8 mouse cellular contexts compared by ENCODE assay signal in the genomic region with DNA sequence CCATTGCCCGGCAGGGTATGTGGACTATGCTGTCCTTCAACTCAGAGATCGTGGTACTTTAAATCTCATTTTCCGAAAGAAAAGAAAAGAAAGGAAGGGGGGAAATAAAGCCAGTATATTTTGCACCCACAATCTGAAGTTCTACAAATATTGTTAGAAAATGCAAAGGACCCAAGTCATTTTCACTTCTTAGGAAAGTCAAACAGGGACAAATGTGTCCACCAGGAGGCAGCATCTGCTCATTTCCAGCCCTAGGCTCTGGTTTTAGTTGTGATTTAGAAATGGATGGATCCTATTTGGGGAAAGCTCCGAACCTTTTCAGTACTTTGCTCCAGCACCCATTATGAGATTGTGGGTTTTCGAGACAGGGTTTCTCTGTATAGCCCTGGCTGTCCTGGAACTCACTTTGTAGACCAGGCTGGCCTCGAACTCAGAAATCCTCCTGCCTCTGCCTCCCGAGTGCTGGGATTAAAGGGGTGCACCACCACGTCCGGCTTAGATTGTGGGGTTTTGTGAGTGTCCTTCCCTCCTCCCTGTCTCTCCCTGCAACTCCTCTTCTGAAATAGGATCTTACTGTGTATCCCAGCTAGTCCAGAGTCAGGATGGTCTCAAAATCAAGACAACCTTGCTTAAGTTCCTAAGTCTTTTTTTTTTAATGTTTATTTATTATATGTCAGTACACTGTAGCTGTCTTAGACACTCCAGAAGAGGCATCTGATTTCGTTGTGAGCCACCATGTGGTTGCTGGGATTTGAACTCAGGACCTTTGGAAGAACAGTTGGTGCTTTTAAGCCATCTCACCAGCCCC. TPM values are rescaled to one million over a fixed set of nuclear protein-coding genes. Genes with fewer than 3 reads are reported as not detected.
DNase-seq lines count a peak whose midpoint lies in the region; ATAC-seq and TF ChIP-seq lines count a peak whose summit lies in the region.

No protein-coding gene starts in this region.

- no peaks in the 10 kb centered on the region for H3K4me1 ChIP-seq in intestine, embryonic 14.5 days (replicated peaks; ENCODE audit: control insufficient read depth, insufficient read depth, low read length)
- peaks cover 19% of the 10 kb centered on the region for H3K4me1 ChIP-seq in liver, embryonic 11.5 days (replicated peaks; ENCODE audit: control insufficient read depth, insufficient read depth, low read length)
- H3K4me1 ChIP-seq in testis, adult 2 months (ENCODE audit: control insufficient read depth, insufficient read depth, low read length): peaks cover 8% of the 10 kb centered on the region

- TF ChIP-seq POLR2A in testis, adult 2 months (IDR thresholded peaks at IDR 0.05; ENCODE audit: control insufficient read depth, low read depth, low read length): no peak

- no peaks in the 10 kb centered on the region for H3K9me3 ChIP-seq in intestine, embryonic 14.5 days (ENCODE audit: control insufficient read depth, low read length)
- no peaks in the 10 kb centered on the region for H3K9me3 ChIP-seq in liver, embryonic 11.5 days (ENCODE audit: control insufficient read depth, low read length)

- peak overlapping the region; percentile 78 for H3K27ac ChIP-seq in intestine, embryonic 14.5 days (ENCODE audit: low read depth)
- H3K27ac ChIP-seq in liver, embryonic 11.5 days (ENCODE audit: low read depth, low read length): 0 out of 2 replicates have a peak overlapping the region, but pooled peaks have one; percentile 48
- peak overlapping the region; percentile 77 for H3K27ac ChIP-seq in testis, adult 2 months (ENCODE audit: control insufficient read depth, insufficient read depth, low read depth, low read length)

- H3K4me3 ChIP-seq in intestine, embryonic 14.5 days (ENCODE audit: low read depth, low read length): no peak overlapping the region
- H3K4me3 ChIP-seq in liver, embryonic 11.5 days (ENCODE audit: low read depth, low read length): no peak overlapping the region
- no peak overlapping the region for H3K4me3 ChIP-seq in testis, adult 2 months (ENCODE audit: control insufficient read depth, low read depth, low read length)

- DNase-seq in urinary bladder, postnatal 14 days (ENCODE audit: low spot score): peak; percentile 67
- no peak for DNase-seq in urinary bladder, adult 2 months (ENCODE audit: low spot score)
- DNase-seq in cerebellum, adult 9-10 months: peak; percentile 75
- peak; percentile 65 to 74 for DNase-seq in frontal cortex, postnatal 36 days (ENCODE audit: low spot score in 2 of 2)
- DNase-seq in intestine, embryonic 14.5 days (ENCODE audit: low spot score): peak; percentile 87
- DNase-seq in liver, embryonic 11.5 days (ENCODE audit: low spot score): peak; percentile 58
- peak; percentile 93 for DNase-seq in naive thymus-derived CD4-positive, alpha-beta T cell, adult 2 months (ENCODE audit: low read depth)

- H3K27me3 ChIP-seq in intestine, embryonic 14.5 days (replicated peaks; ENCODE audit: control insufficient read depth, insufficient read depth, low read length): no peaks in the 10 kb centered on the region
- H3K27me3 ChIP-seq in liver, embryonic 11.5 days (replicated peaks; ENCODE audit: control insufficient read depth, insufficient read depth, low read length): no peaks in the 10 kb centered on the region
- H3K27me3 ChIP-seq in testis, adult 2 months (ENCODE audit: control insufficient read depth, insufficient read depth, low read length): no peaks in the 10 kb centered on the region

- H3K36me3 ChIP-seq in intestine, embryonic 14.5 days (ENCODE audit: control insufficient read depth, insufficient read depth, low read length): no peaks in the 10 kb centered on the region
- no peaks in the 10 kb centered on the region for H3K36me3 ChIP-seq in liver, embryonic 11.5 days (ENCODE audit: control insufficient read depth, insufficient read depth, low read length)
- no peaks in the 10 kb centered on the region for H3K36me3 ChIP-seq in testis, adult 2 months (ENCODE audit: control insufficient read depth, insufficient read depth, low read length)

- H3K9ac ChIP-seq in intestine, embryonic 14.5 days (ENCODE audit: low read length): no peak overlapping the region
- H3K9ac ChIP-seq in liver, embryonic 11.5 days (ENCODE audit: low read depth, low read length): no peak overlapping the region

- no peak for TF ChIP-seq CTCF in testis, adult 2 months (IDR thresholded peaks at IDR 0.05; ENCODE audit: control insufficient read depth, insufficient read depth, insufficient replicate concordance, low read depth, low read length)

- H3K4me2 ChIP-seq in intestine, embryonic 14.5 days (ENCODE audit: low read length): no peak overlapping the region
- H3K4me2 ChIP-seq in liver, embryonic 11.5 days: no peak overlapping the region; the same call in 1 of the 2 replicates

- peak; percentile 10; the same call in 1 of the 2 replicates for ATAC-seq in intestine, embryonic 14.5 days (replicated peaks; ENCODE audit: low FRiP score, low TSS enrichment, low read depth)
- ATAC-seq in liver, embryonic 11.5 days (replicated peaks; ENCODE audit: low FRiP score): peak; percentile 13

- 38% methylated on average over 10 of the region's 10 CpGs for WGBS in intestine, embryonic 14.5 days
- 30% methylated on average over 10 of the region's 10 CpGs for WGBS in liver, embryonic 11.5 days

RNA-seq across cellular contexts. Expression of a gene that starts 6.4 kb away (rescaled TPM):
- polyA plus RNA-seq in urinary bladder, adult 2 months (2012; rRNA removed): 41.9 and 52.2 TPM in 2 replicates
- polyA plus RNA-seq in intestine, embryonic 14.5 days (2014; fragmentation: Nextera tagmentation; extraction: Ambion mirVana): 7.8 and 8.3 TPM in 2 replicates
- polyA plus RNA-seq in liver, embryonic 11.5 days (2014; fragmentation: Nextera tagmentation; extraction: Ambion mirVana): 3.6 and 3.9 TPM in 2 replicates
- 10.2 and 12.3 TPM in 2 replicates for polyA plus RNA-seq in testis, adult 2 months (2012; rRNA removed)

RNA-seq across cellular contexts. Expression of a gene that starts 32.0 kb away (rescaled TPM):
- 34.4 and 37.5 TPM in 2 replicates for polyA plus RNA-seq in urinary bladder, adult 2 months (2012; rRNA removed)
- 30.8 and 44.8 TPM in 2 replicates for polyA plus RNA-seq in intestine, embryonic 14.5 days (2014; fragmentation: Nextera tagmentation; extraction: Ambion mirVana)
- 13.8 and 15.3 TPM in 2 replicates for polyA plus RNA-seq in liver, embryonic 11.5 days (2014; fragmentation: Nextera tagmentation; extraction: Ambion mirVana)
- 7.8 and 13.8 TPM in 2 replicates for polyA plus RNA-seq in testis, adult 2 months (2012; rRNA removed)

RNA-seq across cellular contexts. Expression of a gene that starts 59.9 kb away (rescaled TPM):
- not detected in 2 replicates for polyA plus RNA-seq in urinary bladder, adult 2 months (2012; rRNA removed)
- polyA plus RNA-seq in intestine, embryonic 14.5 days (2014; fragmentation: Nextera tagmentation; extraction: Ambion mirVana): not detected in 2 replicates
- not detected in 2 replicates for polyA plus RNA-seq in liver, embryonic 11.5 days (2014; fragmentation: Nextera tagmentation; extraction: Ambion mirVana)
- 64.9 and 69.4 TPM in 2 replicates for polyA plus RNA-seq in testis, adult 2 months (2012; rRNA removed)

Comparison
In these comparisons a context has a peak if more than half of its experiments do, and no peak if none do; other contexts are left out.
1. RNA of a gene that starts 59.9 kb away (polyA plus RNA-seq): 64.9 to 69.4 TPM in testis, adult 2 months; not detected in liver, embryonic 11.5 days, not detected in urinary bladder, adult 2 months and not detected in intestine, embryonic 14.5 days; every median in the first group is over 10 times any median in the second.
2. Peak in every context shown above with its lines, with median percentiles within 50 percentile points of each other: H3K27ac ChIP-seq.